Mouse (Mus musculus) 416B (cell line): ENCODE results near the gene Ctnnal1.
A peak's percentile ranks its signal among the peaks of the same experiment; 100 is the strongest.
"Not testable (repeated sequence)": the region's sequence is repeated elsewhere in the genome, so short reads cannot be mapped to it uniquely, and the experiment has no call there.

Source experiments
- DNase-seq: peaks from one replicate; pipeline ENCODE4 v3.0.0; 2011; ENCODE audit warnings: low read depth

The Ctnnal1 gene

DNA sequence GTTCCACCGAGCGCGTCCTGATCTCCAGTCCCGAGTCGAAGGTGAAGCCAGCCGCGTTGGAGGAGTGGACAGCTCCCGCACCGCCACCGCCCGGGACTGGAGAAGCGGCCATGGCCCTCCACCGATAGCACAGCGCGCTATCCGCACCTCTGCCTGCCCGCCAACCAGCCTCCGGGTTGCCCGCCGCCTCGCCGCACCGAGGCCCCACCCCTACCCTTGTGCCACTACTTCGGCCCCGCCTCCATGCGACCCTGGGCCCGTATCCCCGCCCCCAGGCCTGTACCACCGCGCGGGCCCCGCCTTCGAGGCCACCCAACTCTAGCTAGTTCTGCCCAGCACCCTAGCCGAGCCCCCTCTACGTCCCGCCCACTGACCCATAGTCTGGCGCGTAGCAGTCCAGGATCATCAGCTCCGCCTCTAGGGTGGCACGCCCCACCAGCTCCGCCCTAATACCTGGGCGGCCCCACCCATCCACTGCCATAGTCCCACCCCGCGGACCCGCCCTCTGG lies at the start of gene Ctnnal1:
TSS of gene Ctnnal1 (minus strand) at position 186 of the 509 bp plus-strand sequence.
- DNase-seq = peak; percentile 96

- DNase-seq = no peak
Observed at GRCm38 (mm10) chr4:56914761-56915160, 49.8 kb upstream of the Ctnnal1 start.

DNA sequence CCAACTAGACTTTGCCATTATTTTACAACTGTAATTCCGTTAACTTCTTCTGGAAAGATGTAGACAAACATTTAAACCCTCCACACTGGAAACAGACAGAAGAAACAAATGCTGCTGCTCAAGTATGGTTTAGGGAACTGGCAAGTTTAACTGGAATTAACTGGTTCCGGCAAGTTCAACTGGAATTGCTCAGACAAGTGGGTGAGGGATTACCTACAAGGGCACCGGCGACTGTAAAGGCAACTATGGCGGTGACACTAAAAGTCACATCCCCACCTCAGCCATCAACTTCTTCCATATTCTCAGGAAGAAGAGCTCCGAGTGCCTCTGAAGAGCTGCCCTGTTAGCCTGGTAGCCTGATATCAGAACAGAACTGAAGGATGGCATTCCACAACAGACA lies 49.4 kb upstream of the Ctnnal1 start:
- no peak for DNase-seq

GRCm38 (mm10) chr4:56912382-56913001 lies 47.5 kb upstream of the Ctnnal1 start:
- DNase-seq = no peak

- DNase-seq = no peak
Observed at GRCm38 (mm10) chr4:56909568-56909967, 44.6 kb upstream of the Ctnnal1 start.

GRCm38 (mm10) chr4:56907671-56908070 lies 42.7 kb upstream of the Ctnnal1 start:
- DNase-seq = no peak

DNA sequence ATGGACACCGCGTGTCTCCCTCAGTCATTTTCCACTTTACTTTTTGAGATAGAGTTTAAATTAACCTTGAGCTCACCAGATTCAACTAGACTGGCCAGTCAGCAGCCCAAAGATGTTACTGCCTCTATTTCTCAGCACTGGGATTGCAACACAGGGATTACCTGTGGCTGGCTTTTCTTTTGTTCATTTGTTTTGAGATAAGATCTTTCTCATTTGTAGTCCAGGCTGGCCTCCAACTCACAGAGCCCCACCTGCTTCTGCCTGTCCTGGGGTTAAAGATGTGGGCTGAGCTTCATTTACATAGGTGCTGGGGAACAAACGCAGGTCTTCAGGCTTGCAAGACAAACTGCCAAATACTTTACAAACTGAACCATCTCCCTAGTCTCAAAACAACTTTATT lies 41.9 kb upstream of the Ctnnal1 start:
- DNase-seq = no peak

DNA sequence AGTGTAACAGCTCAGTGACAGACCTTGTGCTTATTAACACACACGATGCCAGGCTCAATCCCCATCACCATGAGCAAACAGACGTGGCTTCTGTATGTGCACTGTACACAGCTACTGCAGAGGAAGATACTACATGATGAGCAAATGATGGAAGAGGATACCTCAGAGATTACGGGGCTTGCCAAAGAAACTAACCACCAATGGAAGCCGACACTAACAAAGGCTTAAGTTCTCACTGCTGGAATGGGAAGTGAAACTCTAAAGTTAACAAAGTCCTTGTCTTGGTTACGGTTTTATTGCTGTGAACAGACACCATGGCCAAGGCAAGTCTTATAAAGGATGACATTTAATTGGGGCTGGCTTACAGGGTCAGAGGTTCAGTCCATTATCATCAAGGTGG lies 40.5 kb upstream of the Ctnnal1 start:
- DNase-seq = no peak

DNA sequence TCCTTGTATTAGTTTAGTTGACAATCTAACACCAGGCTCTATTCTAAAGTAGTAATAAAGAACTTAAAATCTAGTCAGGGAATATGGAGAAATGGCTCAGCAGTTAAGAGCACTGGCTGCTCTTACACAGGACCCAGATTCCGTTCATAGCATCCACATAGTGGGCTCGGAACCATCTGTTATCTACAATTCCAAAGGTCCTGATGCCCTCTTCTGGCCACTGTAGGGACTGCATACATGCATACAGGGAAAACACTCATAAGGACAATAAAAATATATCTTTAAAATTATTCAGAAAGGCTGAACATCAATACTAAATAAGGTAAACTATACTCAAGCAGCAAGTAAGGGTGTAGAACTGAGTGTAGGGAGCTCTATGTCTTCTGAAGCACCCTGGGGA lies 36.7 kb upstream of the Ctnnal1 start:
- no peak for DNase-seq

- no peak for DNase-seq
Observed at GRCm38 (mm10) chr4:56899216-56899615, 34.2 kb upstream of the Ctnnal1 start.

- DNase-seq = no peak
Observed at GRCm38 (mm10) chr4:56897511-56897910, 32.5 kb upstream of the Ctnnal1 start.

DNA sequence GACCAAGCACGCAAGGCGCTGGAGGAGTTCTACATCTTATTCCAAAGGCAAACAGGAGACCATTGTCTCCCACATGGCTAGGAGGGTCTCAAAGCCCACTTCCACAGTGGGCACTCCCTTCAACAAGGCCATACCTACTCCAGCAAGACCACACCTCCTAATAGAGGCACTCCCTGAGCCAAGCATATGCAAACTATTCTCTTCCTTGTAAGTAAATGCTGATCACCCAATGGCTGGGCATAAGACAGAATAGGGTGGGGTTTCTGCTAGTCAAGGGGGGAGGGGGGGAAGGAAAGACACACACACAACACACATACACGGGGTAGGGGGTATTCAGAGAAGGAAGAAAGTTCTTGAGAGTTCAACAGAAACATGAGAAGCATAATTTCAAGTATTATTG lies 29.2 kb upstream of the Ctnnal1 start:
- no peak for DNase-seq

DNA sequence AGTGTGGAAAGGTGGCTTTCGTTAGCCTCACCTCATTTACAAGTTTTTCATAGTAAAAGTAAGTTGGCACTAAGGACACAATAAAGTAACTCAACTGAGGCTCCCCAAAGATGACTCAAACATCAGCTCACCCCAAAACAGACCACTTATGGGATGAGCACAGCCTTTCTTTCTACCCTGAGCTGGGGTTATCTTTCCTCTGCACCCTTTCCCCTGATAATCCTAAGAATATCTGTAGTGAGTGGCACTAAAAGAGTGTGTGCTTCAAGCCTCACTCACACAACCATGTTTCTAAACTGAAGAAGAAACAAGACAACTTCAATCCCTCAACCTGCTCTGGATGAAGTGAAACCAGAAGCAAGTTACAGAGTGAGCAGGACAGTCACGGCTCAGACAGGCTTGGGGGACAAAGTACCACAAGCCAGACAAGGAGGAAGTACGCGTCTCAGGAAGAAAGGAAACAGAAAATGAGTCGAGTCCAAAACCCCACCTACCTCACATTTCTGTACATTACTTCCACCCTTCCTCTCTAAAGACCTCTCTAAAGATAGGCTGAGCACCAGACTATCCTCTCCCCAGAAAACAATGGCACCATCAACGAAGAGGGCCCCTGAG lies 27.6 kb upstream of the Ctnnal1 start:
- peak; percentile 49 for DNase-seq

DNA sequence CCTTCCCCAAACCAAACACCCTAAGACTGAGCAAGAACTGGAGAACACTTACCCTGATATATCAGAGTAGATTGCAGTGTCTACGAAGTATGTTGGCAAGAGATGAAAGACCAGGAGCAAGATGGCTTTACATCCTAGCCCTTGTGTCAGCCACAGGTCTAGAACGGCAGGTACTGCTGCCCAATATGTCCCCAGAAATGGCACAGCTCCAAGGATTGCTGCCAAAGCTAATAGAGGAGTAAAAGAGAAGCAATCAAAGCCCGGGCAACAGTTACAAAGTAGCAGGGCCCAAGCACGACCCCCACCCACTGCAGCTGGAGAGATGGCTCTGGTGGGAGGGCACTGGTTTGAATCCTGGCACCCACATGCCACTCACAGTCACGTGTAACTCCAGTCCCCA lies 23.5 kb upstream of the Ctnnal1 start:
- DNase-seq = no peak

GRCm38 (mm10) chr4:56886286-56886979 lies 21.4 kb upstream of the Ctnnal1 start:
- no peak for DNase-seq

DNA sequence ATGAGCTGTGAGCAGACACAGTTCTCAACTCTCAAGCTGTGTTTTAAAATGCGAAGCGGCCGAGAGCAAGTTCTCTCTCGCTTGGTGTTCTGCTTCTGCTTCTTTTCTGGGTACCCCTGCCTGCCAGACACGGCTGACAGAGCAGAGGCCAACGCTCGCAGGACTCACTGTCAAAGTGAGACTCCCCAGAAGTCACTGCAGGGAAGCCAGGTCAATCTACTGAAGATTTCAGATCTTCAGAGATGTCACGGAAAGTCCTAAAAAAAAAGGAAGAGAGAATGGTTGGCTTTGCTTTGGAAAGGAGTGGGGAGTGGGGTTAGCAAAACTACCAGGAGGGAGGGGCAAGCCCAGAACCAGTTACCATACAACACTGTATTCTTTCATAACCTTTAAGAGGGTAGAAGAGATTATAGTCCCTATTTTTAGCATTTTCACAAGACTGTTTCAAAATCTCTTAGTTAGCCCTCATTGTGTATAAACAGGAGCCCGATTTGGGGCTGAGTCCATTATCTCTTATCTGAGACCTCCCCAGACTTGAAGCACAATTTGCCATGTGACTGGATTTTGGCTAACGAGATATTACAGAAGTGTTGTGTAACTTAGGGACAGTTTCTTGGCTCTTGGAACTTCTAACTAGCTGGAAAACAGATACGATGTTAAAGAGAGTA lies 15.2 kb upstream of the Ctnnal1 start:
- DNase-seq = no peak

- no peak for DNase-seq
Observed at GRCm38 (mm10) chr4:56878971-56879370, 14.0 kb upstream of the Ctnnal1 start.

- DNase-seq = not testable (repeated sequence)
Observed at GRCm38 (mm10) chr4:56870541-56870940, 5.6 kb upstream of the Ctnnal1 start.

GRCm38 (mm10) chr4:56867761-56868160 lies 2.8 kb upstream of the Ctnnal1 start:
- DNase-seq = no peak

DNA sequence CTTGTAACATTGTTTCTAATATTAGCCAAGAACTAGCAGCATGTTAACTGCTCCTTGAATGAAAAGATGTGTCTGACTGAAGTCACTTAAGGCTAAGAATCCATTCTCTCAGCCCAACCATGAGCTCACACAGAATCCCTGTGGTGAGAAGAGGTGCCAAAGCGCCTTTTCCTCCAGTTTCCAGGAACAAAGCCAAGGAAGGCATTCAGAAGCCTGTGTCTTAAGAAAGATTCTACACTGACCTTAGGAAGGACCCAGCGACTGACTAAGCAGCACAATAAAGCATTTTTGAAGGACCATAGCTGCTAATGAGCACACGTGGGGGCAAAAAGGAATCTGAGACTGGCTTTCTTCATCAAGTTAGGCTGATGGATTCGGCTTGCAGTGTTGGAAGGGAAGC lies 983 bp upstream of the Ctnnal1 start:
- DNase-seq = no peak

DNA sequence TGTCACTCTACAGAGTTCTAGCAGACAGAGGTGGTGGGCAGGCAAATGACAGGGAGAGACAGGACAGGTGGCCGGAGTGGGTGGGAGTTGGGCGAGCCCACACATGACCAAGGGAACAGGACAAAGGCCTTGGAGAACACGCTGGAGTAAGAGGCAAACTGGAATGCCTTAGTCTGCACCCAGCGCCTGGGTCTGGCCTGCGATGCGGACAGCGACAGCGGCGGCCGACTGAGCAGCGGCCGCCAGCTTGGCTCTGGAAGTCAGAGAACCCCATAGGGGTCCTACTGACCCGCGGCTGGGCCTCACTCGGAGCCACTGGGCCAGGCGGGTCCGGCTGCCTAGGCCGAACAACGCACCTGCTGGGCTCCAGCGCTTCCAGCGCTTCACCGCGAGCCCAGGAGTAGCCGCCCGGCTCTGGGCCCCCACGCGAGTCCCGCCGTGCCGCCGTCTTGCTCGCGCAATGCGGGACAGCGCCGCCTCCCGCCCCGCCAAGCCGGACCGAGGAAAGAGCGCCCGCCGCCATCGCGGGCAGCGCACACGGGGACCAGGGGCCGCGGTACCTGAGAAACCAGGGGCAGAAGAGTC lies 479 bp downstream of the Ctnnal1 start:
- DNase-seq = peak; percentile 39

GRCm38 (mm10) chr4:56864016-56864415 lies 972 bp downstream of the Ctnnal1 start:
- DNase-seq = peak; percentile 42
